Mouse (Mus musculus) liver, adult 2 months (tissue): ENCODE data around the gene Synpo2.

Experiments
- CTCF ChIP-seq: fragments of 200-500 bp; IDR thresholded peaks from 2 replicates; pipeline ENCODE4 v1.5.1; 2011; ENCODE audit warnings: low read depth, low read length, control low read depth
- POLR2A ChIP-seq: fragments of 200-500 bp; IDR thresholded peaks from 2 replicates; pipeline ENCODE4 v1.6.1; 2011; ENCODE audit warnings: low read length, control low read depth; ENCODE audit not compliant: insufficient read depth; ENCODE audit errors: extremely low read depth

- TF ChIP-seq POLR2A (no peak), CTCF (no peak)
Measured at GRCm38 (mm10) chr3:123264706-123265105, 28.8 kb upstream of the Synpo2 start.
